ENCODE assay signal across 8 mouse cellular contexts in the genomic region with DNA sequence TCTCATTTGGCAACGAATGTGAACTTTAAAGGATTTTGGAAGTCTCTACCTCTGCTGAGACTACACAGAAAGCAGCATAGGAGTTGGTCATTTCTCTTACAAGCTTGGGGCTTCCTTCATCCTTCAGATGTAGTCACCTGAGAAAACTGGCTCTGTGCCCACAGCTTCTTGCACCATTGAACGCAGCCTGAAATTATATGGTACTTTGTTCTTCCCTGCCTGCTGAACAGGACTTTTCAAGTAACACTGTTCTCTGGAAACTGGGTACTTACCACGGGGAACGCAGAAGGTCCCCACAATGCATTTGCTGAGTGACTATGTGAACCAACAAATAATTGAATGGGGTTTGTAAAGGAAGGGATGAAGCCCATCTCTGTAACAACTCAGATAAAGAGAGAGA. TPM values are rescaled to one million over a fixed set of nuclear protein-coding genes. Genes with fewer than 3 reads are reported as not detected.
DNase-seq lines count a peak whose midpoint lies in the region; ATAC-seq and TF ChIP-seq lines count a peak whose summit lies in the region.

No protein-coding gene starts in this region.

- no peaks in the 10 kb centered on the region for H3K36me3 ChIP-seq in forebrain, embryonic 12.5 days (replicated peaks)
- no peaks in the 10 kb centered on the region for H3K36me3 ChIP-seq in neural tube, embryonic 14.5 days (ENCODE audit: control insufficient read depth, insufficient read depth, low read length)

- H3K4me3 ChIP-seq in lung, adult 2 months (replicated peaks; ENCODE audit: extremely low read depth, low read depth, low read length): peak overlapping the region; percentile 4
- peak overlapping the region; percentile 29 for H3K4me3 ChIP-seq in forebrain, embryonic 12.5 days (replicated peaks)
- no peak overlapping the region for H3K4me3 ChIP-seq in neural tube, embryonic 14.5 days (ENCODE audit: low read depth, low read length)
- H3K4me3 ChIP-seq in left cerebral cortex, adult 2 months: no peak overlapping the region

- no peak overlapping the region for H3K9ac ChIP-seq in forebrain, embryonic 12.5 days
- H3K9ac ChIP-seq in neural tube, embryonic 14.5 days (replicated peaks; ENCODE audit: low read depth, low read length): no peak overlapping the region

- 68% methylated on average over 4 of the region's 4 CpGs for WGBS in lung, adult 2 months
- 80% methylated on average over 4 of the region's 4 CpGs for WGBS in forebrain, embryonic 12.5 days
- 80% methylated on average over 4 of the region's 4 CpGs for WGBS in neural tube, embryonic 14.5 days

- no peaks in the 10 kb centered on the region for H3K9me3 ChIP-seq in forebrain, embryonic 12.5 days
- H3K9me3 ChIP-seq in neural tube, embryonic 14.5 days (ENCODE audit: control insufficient read depth, low read length): no peaks in the 10 kb centered on the region

- H3K4me1 ChIP-seq in lung, adult 2 months (ENCODE audit: control insufficient read depth, insufficient read depth, low read length): no peaks in the 10 kb centered on the region; the same call in 1 of the 2 replicates
- peaks cover 9% of the 10 kb centered on the region for H3K4me1 ChIP-seq in forebrain, embryonic 12.5 days
- H3K4me1 ChIP-seq in neural tube, embryonic 14.5 days (ENCODE audit: control insufficient read depth, insufficient read depth, low read length): no peaks in the 10 kb centered on the region

- TF ChIP-seq POLR2A in lung, adult 2 months (IDR thresholded peaks at IDR 0.05; ENCODE audit: borderline replicate concordance, extremely low read depth, low read depth, low read length): no peak

- no peak for DNase-seq in lung, adult 2 months
- DNase-seq in lung, postnatal 4 days: no peak
- peak; percentile 14 to 53 for DNase-seq in kidney, postnatal 36 days
- no peak for DNase-seq in left cerebral cortex, adult 11 months (ENCODE audit: low spot score)
- no peak for DNase-seq in adrenal gland, postnatal 36 days
- DNase-seq in left cerebral cortex, adult 2 months (ENCODE audit: extremely low spot score in 1 of 2, low spot score in 2 of 2): no peak

- intact Hi-C loops in left cerebral cortex, adult 2 months (cut with DNase I): loop anchor here (2.0 kb wide), 1 partner anchor 50 kb away; no protein-coding TSS in a partner anchor

- ATAC-seq in forebrain, embryonic 12.5 days (ENCODE audit: low FRiP score): no peak
- no peak for ATAC-seq in neural tube, embryonic 14.5 days (ENCODE audit: low read depth)

- peak overlapping the region; percentile 49 for H3K4me2 ChIP-seq in forebrain, embryonic 12.5 days
- H3K4me2 ChIP-seq in neural tube, embryonic 14.5 days (ENCODE audit: low read depth, low read length): peak overlapping the region; percentile 46; the same call in 1 of the 2 replicates

- no peak for TF ChIP-seq CTCF in lung, adult 2 months (IDR thresholded peaks at IDR 0.05; ENCODE audit: insufficient read depth, low read length)
- no peak for TF ChIP-seq CTCF in left cerebral cortex, adult 2 months (IDR thresholded peaks at IDR 0.05)

- H3K27me3 ChIP-seq in forebrain, embryonic 12.5 days: 0 out of 2 replicates have a peak, but pooled peaks cover 9% of the 10 kb centered on the region
- no peaks in the 10 kb centered on the region for H3K27me3 ChIP-seq in neural tube, embryonic 14.5 days (ENCODE audit: control insufficient read depth, insufficient read depth, low read length)

- no peak overlapping the region for H3K27ac ChIP-seq in forebrain, embryonic 12.5 days
- no peak overlapping the region for H3K27ac ChIP-seq in neural tube, embryonic 14.5 days (ENCODE audit: low read depth, low read length)
- no peak overlapping the region for H3K27ac ChIP-seq in left cerebral cortex, adult 2 months

RNA-seq across cellular contexts. Expression of gene Dnah1, which starts 0.5 kb away (rescaled TPM):
- 3.9 and 5.5 TPM in 2 replicates for polyA plus RNA-seq in lung, adult 2 months (2012; rRNA removed)
- 7.3 and 8.0 TPM in 2 replicates for polyA plus RNA-seq in forebrain, embryonic 12.5 days (2016; fragmentation: Nextera tagmentation; extraction: Ambion mirVana)
- 3.6 and 4.0 TPM in 2 replicates for polyA plus RNA-seq in neural tube, embryonic 14.5 days (2014; fragmentation: Nextera tagmentation; extraction: Ambion mirVana)
- 1 to 10 TPM; 1.5 to 1.7 TPM for total RNA-seq in adrenal gland, postnatal 36 days (2021)
- 1 to 10 TPM; 4.6 to 5.8 TPM for total RNA-seq in left cerebral cortex, adult 2 months (2021)

RNA-seq across cellular contexts. Expression of gene Capn7, which starts 13.2 kb away (rescaled TPM):
- 11.0 and 12.2 TPM in 2 replicates for polyA plus RNA-seq in lung, adult 2 months (2012; rRNA removed)
- polyA plus RNA-seq in forebrain, embryonic 12.5 days (2016; fragmentation: Nextera tagmentation; extraction: Ambion mirVana): 46.8 and 47.5 TPM in 2 replicates
- 89.4 and 92.9 TPM in 2 replicates for polyA plus RNA-seq in neural tube, embryonic 14.5 days (2014; fragmentation: Nextera tagmentation; extraction: Ambion mirVana)
- total RNA-seq in adrenal gland, postnatal 36 days (2021): 10 to 100 TPM; 43.5 to 45.0 TPM
- 10 to 100 TPM; 33.8 to 38.3 TPM for total RNA-seq in left cerebral cortex, adult 2 months (2021)

Comparison
In these comparisons a context has a peak if more than half of its experiments do, and no peak if none do; other contexts are left out.
1. DNase-seq: peak in kidney, postnatal 36 days (2 of 2); none in lung, adult 2 months (single experiment), lung, postnatal 4 days (0 of 2), left cerebral cortex, adult 11 months (single experiment), adrenal gland, postnatal 36 days (0 of 2) and left cerebral cortex, adult 2 months (0 of 2).
2. H3K4me3 ChIP-seq: peak in lung, adult 2 months (single experiment) and forebrain, embryonic 12.5 days (single experiment); none in neural tube, embryonic 14.5 days (single experiment) and left cerebral cortex, adult 2 months (single experiment).